Mouse (Mus musculus) spleen, postnatal 10 days (tissue): ENCODE measurements around the gene Cacna2d3.

Experiments used
- DNase-seq, 2 experiments: peaks; one replicate each; pipeline ENCODE4 v3.0.0; 2021 to 2022; ENCODE audit warnings: low spot score in 2 of 2

The Cacna2d3 gene

DNA sequence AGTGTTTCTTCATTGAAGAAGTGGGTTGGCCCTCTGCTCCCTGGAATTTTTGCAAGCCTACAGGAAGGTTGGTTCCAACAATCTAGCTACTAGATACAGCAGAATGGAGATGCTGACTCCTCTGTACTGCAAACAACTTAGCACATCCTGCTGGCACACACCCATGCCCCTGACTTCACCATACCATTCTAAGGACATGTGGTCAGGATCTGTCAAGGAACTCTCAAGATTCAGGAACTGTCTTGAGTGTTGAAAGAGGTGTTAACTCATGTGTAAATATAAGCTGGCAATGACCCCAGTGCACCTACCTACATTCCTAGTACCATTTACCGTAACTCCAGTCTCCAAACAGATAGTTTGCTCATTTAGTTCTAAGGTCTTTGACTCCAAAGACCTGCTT lies 461.0 kb downstream of the Cacna2d3 start:
- no peak for DNase-seq

DNA sequence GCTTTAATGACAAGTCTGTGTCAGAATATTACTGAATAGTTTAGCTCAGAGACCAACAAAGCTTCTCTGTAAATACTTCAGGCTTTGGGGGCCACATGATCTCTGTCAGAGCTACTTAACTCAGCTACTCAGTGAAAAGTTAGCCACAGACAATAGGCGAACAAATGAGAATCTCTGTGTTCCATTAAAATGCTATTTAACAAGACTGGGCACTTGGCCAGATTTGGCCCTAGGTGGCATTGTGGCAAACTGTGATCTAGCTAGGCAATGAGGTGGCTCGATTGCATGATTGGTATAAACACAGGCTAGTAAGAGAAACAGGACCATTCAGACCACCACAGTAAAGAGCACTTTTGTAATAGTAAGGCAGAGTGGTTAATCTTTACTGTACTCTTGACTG lies 478.1 kb downstream of the Cacna2d3 start:
- DNase-seq = no peak

DNA sequence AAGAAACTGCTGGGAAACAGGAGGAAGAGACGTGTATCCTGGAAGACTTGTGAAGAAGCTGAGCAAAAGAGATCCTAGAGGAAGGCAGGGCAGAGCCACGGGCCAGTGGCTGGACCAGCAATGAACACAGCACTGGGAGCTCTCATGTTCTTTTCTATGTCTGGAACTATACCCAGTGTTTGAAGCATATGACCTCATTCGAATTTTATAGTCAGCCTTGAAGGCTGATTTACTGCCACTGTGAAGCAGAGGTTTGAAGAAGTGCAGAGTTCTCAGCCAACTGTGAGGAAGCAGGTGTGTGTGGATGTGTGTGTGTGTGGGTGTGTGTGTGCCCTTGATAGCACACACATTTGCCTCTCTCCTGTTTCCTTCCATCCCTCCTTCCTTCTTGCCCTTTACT lies 483.2 kb downstream of the Cacna2d3 start:
- DNase-seq = no peak

DNA sequence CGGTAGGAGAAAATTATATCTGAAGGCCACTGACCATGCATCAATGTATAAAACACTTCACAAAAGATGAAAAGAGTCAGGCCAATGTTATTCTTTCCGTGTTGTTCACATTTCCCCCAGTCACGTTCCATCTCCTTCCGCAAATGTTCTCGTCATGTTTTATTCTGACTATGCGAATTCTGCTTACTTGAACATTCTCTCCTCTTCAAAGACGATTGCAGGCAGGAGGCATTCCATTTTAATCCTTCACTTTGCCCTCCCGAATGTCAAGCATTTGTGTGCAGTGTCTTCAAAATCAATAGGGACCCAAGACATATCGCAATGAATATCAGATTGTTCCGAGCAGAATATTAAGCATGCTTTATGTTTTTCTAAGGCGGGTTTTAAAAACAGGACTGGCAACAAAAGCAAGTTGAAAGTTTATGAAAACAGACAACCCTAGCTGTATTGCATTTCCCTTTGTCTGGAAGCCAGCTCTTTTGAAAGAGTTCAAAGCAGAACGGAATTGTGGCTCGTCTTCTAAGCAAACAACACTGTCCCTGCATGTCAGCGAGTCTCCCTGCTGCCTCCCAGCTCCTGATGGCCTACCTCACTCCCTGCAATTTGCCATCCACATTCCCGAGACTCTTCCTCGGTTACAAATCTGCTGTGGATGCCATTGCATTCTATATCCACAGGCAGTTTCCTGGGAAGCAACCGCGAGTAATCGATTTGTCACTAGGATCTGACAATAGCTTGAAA lies 492.5 kb downstream of the Cacna2d3 start:
- no peak for DNase-seq

DNA sequence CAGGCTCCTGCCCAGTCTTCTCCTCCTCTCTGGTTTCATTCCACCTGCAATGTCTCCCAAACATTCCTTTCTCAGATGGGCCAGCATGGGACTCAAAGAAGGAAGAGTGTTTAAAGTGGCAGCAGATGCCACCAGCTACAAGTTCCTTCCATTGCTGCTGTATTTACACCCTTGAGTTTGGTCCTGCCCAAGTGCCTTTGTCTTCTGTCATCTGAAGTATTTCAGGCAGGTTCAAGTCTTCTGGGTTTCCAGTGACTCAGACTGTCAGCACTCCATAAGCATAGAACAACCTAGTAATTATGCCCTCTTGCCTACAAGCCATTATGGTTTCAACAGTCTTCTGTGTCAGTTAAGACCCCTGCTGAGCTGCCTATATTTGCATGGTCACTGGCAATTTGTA lies 493.2 kb downstream of the Cacna2d3 start:
- no peak for DNase-seq

DNA sequence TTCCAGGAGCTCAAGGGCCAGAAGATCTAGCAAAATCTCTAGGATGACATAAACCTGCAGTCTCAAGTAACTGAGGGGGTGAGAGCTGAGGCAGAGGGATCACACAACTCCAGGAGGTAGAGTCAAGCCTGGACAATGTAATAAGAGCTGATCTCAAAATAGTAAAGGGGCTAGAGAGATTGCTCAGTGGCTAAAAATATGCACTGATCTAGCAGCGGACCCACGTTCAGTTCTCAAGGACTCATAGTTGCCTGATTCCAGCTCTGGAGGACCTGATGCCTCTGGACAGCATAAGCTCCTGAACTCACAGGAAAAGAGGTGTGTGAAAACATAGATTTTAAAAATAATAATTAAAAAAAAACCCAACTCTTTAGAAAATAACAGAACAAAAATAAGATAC lies 493.7 kb downstream of the Cacna2d3 start:
- no peak for DNase-seq

DNA sequence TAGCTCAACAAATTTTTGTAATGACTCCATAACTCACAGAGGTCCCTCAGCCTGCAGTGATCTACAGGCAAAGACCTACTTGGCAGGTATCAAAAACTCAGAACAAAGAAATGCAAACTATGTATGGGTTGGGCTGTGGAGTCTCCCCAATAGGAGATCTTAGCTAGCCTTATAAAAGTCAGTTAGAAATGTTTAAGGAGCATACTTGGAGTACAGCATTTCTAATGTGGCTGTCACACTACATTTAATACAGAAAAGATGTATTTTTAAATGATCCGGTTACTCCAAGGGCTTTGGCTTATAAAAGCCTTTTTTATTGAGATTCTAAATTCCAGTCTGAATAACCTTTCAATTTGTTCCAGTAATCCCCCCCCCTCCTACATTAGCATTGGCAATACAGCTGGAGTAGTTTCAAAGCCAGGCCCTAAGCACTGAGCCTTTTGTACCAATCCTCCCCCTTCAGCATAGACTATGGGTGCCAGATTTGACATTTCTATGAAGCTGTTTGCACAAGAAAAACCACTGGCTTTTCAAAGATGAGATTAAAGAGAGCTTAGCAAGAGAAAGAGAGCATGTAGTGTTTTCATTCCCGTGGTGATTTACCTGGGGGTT lies 495.8 kb downstream of the Cacna2d3 start:
- DNase-seq = no peak

DNA sequence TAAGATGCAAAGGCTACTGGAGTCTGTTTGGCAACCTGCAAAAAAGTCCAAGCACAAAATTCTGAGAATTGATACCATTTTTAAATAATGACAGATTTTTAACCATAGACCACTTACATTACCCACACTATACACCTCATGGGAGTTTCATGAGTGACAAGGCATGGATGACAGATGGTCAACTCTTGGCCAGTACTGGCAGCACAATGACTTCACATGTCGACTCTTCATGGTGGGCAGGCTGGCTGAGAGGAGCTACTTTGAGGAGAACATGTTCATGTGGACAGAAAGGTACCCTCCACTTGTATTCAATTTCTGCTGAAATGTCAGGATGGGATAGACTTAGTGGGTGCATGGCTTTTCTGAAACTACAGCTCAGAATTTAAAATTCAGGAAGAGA lies 498.7 kb downstream of the Cacna2d3 start:
- no peak for DNase-seq

DNA sequence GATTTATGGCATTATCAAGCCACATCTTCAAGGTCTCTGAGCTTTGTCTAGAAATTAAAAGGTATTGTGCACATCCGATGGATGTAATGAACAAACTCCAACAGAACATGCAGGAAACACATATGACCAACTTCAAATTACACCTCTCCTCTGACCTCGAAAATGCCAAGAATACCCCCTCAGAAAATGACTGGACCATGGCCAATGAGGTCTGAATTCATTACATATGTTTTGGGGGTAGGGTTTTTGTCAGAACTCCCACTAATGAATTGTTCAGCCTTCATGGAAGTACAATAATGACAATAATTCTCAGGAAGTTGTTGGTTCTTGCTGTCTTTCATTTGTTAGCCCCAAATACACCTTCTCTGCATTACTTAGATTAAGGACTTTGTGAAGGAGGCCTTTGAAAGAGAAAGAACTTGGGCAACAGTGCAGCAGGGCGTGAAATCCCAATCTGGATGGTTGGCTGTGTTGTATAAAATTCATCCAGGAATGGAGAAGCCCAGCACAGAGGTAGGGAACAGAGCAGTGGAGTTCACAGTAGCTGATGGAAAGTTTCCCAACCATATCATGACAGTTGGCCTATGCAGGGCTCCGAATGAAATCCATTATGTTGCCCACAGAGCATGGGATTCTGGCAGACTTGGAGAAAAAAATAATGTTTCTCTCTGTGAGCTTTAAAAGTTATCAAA lies 499.3 kb downstream of the Cacna2d3 start:
- no peak for DNase-seq

DNA sequence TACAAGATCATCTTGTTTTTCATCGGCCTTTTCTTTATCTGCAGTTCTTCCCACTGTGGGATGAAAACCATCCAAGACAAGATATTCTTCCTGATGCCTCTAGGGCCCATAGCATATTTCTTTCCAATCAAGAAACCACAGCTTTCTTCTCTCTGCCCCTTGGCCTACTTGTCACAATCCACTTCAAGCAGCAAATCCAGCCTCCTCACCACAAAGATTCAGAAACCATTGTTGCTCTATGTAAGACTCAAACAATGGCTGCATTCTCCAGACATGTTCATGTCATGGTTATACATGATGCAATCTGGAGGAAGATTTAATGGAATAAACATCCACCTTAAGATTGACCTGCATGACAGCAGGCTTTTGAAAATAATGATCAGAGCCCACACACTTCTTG lies 505.6 kb downstream of the Cacna2d3 start:
- no peak for DNase-seq

DNA sequence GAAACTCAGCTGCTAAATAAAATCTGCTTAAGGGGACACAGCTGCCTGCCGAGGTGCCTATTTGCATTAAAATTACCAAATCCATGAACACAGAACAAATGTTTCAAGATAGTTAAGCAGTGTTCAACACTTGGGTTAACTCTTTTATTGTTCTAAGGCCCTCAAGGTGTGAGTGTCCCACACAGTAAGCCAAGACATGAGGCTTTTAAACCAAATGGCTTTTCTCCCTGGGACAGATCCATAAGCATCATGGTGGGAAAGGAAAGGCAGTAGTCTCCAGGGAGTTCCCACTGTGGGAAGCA lies 516.7 kb downstream of the Cacna2d3 start:
- DNase-seq = no peak

DNA sequence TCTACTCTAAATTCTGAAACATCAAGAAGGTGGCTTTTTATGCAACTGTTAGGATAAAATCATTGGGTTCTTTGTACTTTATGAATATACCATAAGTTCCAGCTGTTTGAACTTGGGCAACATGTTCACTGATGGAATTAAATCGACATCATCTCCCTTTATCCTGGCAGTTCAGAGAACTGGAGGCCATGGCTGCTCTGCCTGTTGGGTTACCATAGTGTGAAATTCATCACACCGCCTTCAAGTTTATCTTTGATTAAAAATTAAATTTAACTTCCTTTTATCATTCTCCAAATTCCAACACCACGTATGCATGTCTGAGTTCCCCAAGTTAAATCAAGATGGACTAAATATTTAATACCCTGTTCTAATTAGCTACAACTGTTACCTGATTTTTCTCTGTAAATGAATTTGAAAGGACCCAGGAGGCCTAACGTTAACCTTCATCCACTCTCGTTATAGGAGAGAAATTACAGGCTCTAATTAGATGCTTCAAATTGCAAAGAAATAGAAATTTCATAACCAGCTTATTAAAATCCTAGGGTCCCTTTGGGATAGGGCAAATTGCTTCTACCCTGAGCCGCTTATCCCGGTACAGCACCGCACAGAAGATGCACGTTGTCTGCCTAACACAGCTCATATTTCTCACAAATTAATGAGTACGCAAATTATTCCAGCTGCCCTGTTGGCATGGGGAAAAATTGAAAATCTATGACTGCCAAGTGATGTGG lies 517.3 kb downstream of the Cacna2d3 start:
- DNase-seq = no peak

DNA sequence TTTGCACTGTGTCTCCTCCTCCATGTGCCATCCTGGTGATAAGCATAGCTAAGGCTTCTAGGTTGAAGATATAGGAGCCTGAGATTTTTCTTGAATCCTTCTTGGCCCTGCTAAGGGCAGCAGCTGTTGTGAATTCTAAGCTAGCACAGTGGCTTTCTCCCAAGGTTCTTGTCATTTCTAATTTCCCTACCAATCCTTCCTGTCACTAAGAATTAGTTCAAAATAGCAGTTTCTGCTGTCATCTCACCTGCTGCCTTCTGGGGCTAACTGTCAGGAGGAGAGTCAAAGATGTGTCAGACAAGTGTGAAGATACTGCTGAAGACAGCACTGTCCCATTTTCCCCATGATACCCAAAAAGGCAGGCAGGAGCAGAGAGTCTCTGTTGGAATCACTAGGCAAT lies 525.5 kb downstream of the Cacna2d3 start:
- DNase-seq = no peak

DNA sequence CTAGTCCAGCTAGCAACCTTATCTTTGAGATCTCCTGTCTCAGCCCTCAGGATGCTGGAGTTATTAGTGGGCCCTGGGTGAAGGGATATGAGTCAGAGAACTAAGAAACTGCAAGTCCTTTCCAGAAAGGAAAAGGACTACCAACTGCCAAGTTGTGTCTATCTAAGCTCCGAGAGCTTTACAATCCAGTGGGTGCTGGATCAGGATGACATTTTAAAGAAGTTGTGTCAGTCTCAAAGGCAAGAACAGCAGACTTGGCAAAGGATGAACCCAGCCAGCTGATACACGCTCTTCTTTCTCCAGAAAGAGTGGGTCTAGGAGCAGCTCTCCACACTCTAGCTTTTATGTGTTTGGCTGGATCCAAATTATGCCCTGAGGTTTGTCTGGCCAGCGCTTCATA lies 530.2 kb downstream of the Cacna2d3 start:
- DNase-seq = no peak

DNA sequence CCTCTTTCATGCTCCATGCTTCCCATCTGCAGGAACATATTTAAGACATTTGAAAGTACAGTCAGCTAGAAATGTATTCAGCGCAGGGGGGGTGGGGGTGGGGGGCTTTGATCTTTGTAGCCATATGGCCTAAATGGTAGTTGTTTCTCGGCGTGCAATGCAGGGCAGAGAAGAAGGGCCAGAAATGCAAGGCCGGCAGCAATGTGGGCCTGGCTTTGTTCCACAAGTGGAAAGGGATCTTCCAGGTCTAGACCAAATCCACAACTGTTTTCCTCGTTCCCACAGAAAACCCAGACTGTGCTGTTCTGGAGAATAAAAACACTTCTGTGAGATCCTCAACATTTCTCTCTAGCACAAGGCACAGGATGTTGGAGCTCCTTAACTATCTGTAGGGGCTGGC lies 537.9 kb downstream of the Cacna2d3 start:
- DNase-seq = no peak

DNA sequence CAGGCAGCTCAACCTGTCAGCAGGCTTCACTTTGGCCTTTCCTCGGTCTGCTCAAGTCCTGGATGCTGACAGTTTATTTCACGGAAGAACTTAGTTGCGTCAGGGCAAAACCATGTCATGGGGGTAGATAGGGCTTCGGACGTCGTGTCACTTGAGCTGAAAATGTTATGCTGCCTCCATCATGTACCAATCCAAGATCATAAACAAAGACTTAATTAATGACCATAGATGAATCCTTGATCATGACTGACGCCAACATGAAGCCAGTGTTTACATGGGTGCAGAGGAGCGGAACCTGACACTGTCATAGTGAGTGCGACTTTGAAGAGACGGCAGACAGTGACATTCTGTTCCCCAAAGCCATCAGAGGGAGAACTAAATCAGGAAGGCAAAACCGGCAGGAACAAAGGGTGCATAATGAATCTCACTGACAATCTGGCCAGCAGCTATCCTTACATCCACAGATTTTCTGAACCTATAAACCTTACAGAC lies 542.2 kb downstream of the Cacna2d3 start:
- no peak for DNase-seq

DNA sequence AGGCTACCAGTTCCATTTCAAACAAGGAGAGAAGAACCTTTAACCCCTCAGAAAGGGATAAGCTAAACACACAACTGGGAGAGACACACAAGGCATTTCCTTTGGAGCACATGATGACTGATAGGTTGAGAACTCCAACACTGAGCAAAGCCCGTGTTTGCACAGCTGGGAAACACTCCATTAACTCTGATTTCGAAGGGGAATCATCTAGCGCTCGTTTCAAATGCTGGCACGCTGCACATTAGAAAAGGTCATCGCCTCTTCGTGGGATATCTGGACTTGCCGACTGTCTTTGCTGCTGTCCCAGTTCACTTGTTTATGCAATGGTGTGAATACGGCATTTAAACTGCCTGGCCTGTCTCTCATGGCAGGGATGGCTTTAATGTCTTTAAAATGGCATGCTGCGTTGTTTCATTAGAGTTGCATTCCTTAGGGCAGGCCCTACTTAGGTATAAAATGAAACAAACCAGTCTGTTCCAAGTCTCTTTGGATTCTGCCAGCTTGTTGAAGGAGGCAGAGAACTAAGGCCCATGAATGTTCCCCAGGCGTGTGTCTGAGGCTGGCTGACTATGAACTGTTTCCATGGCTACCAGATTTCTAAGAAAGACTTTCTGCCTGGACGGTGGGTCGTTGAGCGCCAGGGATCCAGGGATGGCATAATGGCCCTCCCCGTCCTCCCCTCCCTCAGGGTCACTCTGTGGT lies 542.8 kb downstream of the Cacna2d3 start:
- DNase-seq = no peak

DNA sequence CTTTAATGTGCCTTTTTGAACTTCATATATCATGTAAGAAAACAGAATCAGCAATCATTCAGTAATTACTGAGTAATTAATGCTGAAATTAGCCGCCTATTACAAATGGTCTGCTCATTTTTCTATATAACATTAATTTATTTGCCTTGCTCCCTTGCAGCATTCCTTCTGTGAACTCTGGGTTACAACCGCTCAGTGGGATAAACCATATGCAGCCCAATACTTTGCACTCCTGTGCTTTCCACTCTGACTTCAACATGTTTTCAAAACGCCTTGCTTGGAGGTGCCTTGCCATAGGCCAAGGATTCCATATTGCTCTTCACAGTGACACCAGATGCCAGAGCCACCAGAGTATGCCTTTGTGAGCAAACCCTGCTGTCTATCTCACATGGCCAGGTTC lies 546.9 kb downstream of the Cacna2d3 start:
- DNase-seq = no peak

DNA sequence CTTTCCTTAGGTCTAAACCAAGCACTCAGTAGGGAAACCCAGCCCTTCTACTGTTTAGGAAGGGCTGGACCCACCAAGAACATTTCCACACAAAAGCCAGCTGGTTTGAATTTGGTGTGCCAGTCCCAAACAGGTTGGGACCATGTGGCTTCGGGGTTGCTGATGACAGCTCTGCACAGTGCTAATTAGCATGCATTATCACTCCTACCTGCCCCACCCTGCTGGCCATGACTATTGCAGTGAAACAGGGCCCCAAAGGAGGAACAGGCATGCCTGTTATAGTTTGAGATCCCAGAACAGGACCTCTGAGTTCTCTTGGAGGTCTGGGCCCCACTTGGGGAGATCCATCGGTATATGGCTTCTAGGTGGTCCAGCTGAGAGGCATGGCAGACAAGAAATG lies 549.5 kb downstream of the Cacna2d3 start:
- DNase-seq = no peak

DNA sequence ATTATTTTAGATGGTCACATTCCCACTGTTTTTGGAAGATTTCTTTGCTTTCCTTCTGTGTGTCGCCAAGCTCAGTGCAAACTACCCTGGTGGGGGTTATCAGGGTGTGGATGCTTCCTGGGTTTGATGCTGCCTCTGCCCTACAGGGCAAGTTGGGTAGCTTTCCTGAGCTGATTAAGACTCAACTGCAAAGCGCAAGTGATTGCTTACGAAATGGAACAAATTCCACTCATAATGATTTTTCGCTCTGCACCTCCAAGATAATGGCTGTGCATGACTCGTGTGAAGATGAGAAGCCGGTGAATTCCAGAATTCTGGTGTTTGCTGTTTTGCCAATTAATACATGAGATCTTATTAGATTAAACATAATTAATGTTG lies 557.0 kb downstream of the Cacna2d3 start:
- DNase-seq = no peak

DNA sequence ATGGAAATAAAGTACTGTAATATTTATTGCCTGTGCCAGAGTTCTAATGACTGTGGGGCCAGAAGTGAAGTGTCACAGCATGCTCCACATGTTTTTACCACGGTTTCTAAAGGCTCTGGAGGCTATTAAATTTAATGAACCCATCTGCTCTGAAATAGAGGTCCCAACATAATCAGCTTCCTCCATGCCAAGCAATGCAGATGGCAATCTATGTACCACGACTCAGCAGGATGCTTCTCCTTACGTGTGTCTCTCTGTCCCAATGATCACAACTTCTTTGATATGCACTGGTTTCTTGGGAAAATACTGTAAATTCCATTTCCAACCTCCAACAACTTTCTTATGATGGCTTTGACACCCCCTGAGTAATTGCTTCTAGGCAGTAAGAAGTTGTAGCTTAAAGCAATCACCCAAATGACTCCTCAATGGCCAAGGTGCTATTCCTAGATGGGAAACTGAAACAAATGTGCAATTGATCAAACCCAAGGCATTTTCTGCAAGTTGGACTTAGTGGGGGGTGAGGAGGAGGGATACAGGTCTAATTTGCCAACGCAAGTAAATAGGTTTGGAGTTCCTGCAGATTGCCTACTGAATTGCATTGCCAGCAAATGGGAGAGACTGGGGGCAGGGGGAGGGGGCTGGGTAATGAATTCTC lies 557.5 kb downstream of the Cacna2d3 start:
- DNase-seq = no peak
